Mouse (Mus musculus): ENCODE data around the gene Nop53. TPM values are rescaled to one million over a fixed set of nuclear protein-coding genes. Genes with fewer than 3 reads are reported as not detected.

Nop53 gene
- polyA plus RNA-seq, 1 experiment from 2014 or later, result 82.6 TPM

GRCm38 (mm10) chr7:15901366-15902048 lies 44.4 kb downstream of the Nop53 start:
- ATAC-seq (no peak), DNase-seq (no peak)
- Histone ChIP-seq H3K4me1 (ENCODE audit: insufficient read depth) (no peaks in the 10 kb centered on the region), H3K9me3 (ENCODE audit: low read length) (no peaks in the 10 kb centered on the region), H3K9ac (replicated peaks) (no peak overlapping the region), H3K36me3 (replicated peaks; ENCODE audit: insufficient read depth, low read length) (no peaks in the 10 kb centered on the region), H3K27me3 (ENCODE audit: insufficient read depth, low read length) (no peaks in the 10 kb centered on the region), H3K4me2 (ENCODE audit: low read depth, low read length) (no peak overlapping the region), H3K27ac (ENCODE audit: low read depth) (no peak overlapping the region), H3K4me3 (ENCODE audit: low read depth, low read length) (no peak overlapping the region)
- 63% methylated on average over 9 of the region's 9 CpGs for WGBS (ENCODE audit: insufficient replicate concordance)
- TF ChIP-seq CTCF (IDR thresholded peaks at IDR 0.05; ENCODE audit: low read depth) (no peak), EP300 (IDR thresholded peaks at IDR 0.05; ENCODE audit: low read depth) (no peak)

- H3K36me3 ChIP-seq (replicated peaks; ENCODE audit: insufficient read depth, low read length), result no peaks in the 10 kb centered on the region
- no peak overlapping the region for H3K4me2 ChIP-seq (ENCODE audit: low read depth, low read length)
- no peak overlapping the region for H3K27ac ChIP-seq (ENCODE audit: low read depth)
- 63% methylated on average over 1 of the region's 1 CpGs for WGBS (ENCODE audit: insufficient replicate concordance)
- no peak overlapping the region for H3K4me3 ChIP-seq (ENCODE audit: low read depth, low read length)
- TF ChIP-seq EP300 (IDR thresholded peaks at IDR 0.05; ENCODE audit: low read depth), result no peak
- no peak for TF ChIP-seq CTCF (IDR thresholded peaks at IDR 0.05; ENCODE audit: low read depth)
- H3K9ac ChIP-seq (replicated peaks), result no peak overlapping the region
- no peak for DNase-seq
- no peaks in the 10 kb centered on the region for H3K9me3 ChIP-seq (ENCODE audit: low read length)
- H3K27me3 ChIP-seq (ENCODE audit: insufficient read depth, low read length), result no peaks in the 10 kb centered on the region
- H3K4me1 ChIP-seq (ENCODE audit: insufficient read depth), result no peaks in the 10 kb centered on the region
- no peak for ATAC-seq
Measured at GRCm38 (mm10) chr7:15894251-15894650, 51.6 kb downstream of the Nop53 start.

Other genes with a start within 250 kb of the Nop53 start
- not detected in 2 replicates for gene Obox5, start 195.9 kb downstream of the Nop53 start, polyA plus RNA-seq (2015; fragmentation: Nextera tagmentation; extraction: Ambion mirVana)
- gene Obox6, start 106.4 kb downstream of the Nop53 start, polyA plus RNA-seq (2015; fragmentation: Nextera tagmentation; extraction: Ambion mirVana), result not detected in 2 replicates
- not detected in 2 replicates for gene Crx, start 66.1 kb downstream of the Nop53 start, polyA plus RNA-seq (2015; fragmentation: Nextera tagmentation; extraction: Ambion mirVana)
- gene Crxos, start 63.5 kb downstream of the Nop53 start, polyA plus RNA-seq (2015; fragmentation: Nextera tagmentation; extraction: Ambion mirVana), result not detected in 2 replicates
- gene Selenow, start 23.7 kb downstream of the Nop53 start, polyA plus RNA-seq (2015; fragmentation: Nextera tagmentation; extraction: Ambion mirVana), result 158 and 189 TPM in 2 replicates
- gene Ehd2, start 21.5 kb upstream of the Nop53 start, polyA plus RNA-seq (2015; fragmentation: Nextera tagmentation; extraction: Ambion mirVana), result 1.9 and 2.7 TPM in 2 replicates
- 0.95 and 1.0 TPM in 2 replicates for gene Bicra, start 101.8 kb upstream of the Nop53 start, polyA plus RNA-seq (2015; fragmentation: Nextera tagmentation; extraction: Ambion mirVana)
- gene Zfp541, start 115.7 kb upstream of the Nop53 start, polyA plus RNA-seq (2015; fragmentation: Nextera tagmentation; extraction: Ambion mirVana), result not detected in 2 replicates
- 96.6 and 105 TPM in 2 replicates for gene Napa, start 152.4 kb upstream of the Nop53 start, polyA plus RNA-seq (2015; fragmentation: Nextera tagmentation; extraction: Ambion mirVana)
- gene Kptn, start 173.8 kb upstream of the Nop53 start, polyA plus RNA-seq (2015; fragmentation: Nextera tagmentation; extraction: Ambion mirVana), result 6.5 and 7.5 TPM in 2 replicates
- not detected in 2 replicates for gene Slc8a2, start 183.8 kb upstream of the Nop53 start, polyA plus RNA-seq (2015; fragmentation: Nextera tagmentation; extraction: Ambion mirVana)
- gene Meis3, start 229.0 kb upstream of the Nop53 start, polyA plus RNA-seq (2015; fragmentation: Nextera tagmentation; extraction: Ambion mirVana), result 1.9 and 2.0 TPM in 2 replicates